Mouse (Mus musculus) forebrain, postnatal 0 days (tissue): ENCODE measurements around the gene Raver2. TPM values are rescaled to one million over a fixed set of nuclear protein-coding genes. Genes with fewer than 3 reads are reported as not detected.

Source experiments
- ATAC-seq: fragments of 200-750 bp; cut with Nextera tagmentation; 2 replicates; pipeline ENCODE4 v1.8.0; 2017; ENCODE audit warnings: mild to moderate bottlenecking, moderate library complexity
- DNase-seq: peaks from one replicate; pipeline ENCODE4 v3.0.0-alpha.2; 2015
- H3K27ac ChIP-seq: fragments of 300-500 bp; sonication (generic); 2 replicates; pipeline ENCODE4 v1.5.1; 2014; ENCODE audit warnings: low read depth, mild to moderate bottlenecking, antibody characterized with exemption, low read length, moderate library complexity, mixed read lengths
- H3K27me3 ChIP-seq: fragments of 300-500 bp; sonication (generic); 2 replicates; pipeline ENCODE4 v1.6.1; 2014; ENCODE audit warnings: mild to moderate bottlenecking, low read length, mixed read lengths; ENCODE audit not compliant: insufficient read depth
- H3K36me3 ChIP-seq: fragments of 300-500 bp; sonication (generic); 2 replicates; pipeline ENCODE4 v1.6.1; 2014; ENCODE audit warnings: mild to moderate bottlenecking, moderate library complexity; ENCODE audit not compliant: insufficient read depth
- H3K4me1 ChIP-seq: fragments of 300-500 bp; sonication (generic); 2 replicates; pipeline ENCODE4 v1.6.1; 2014; ENCODE audit warnings: antibody characterized with exemption; ENCODE audit not compliant: insufficient read depth
- H3K4me2 ChIP-seq: fragments of 300-500 bp; sonication (generic); 2 replicates; pipeline ENCODE4 v1.6.1; 2014; ENCODE audit warnings: low read depth, mild to moderate bottlenecking, moderate library complexity
- H3K4me3 ChIP-seq: fragments of 300-500 bp; sonication (generic); 2 replicates; pipeline ENCODE4 v1.5.1; 2014; ENCODE audit warnings: low read depth, low read length, mixed read lengths
- H3K9ac ChIP-seq: fragments of 300-500 bp; sonication (generic); 2 replicates; pipeline ENCODE4 v1.6.1; 2014; ENCODE audit warnings: mild to moderate bottlenecking
- H3K9me3 ChIP-seq: fragments of 300-500 bp; sonication (generic); 2 replicates; pipeline ENCODE4 v1.6.1; 2016; ENCODE audit warnings: low read length
- CTCF ChIP-seq: sonication (generic); IDR thresholded peaks from 2 replicates; pipeline ENCODE4 v1.5.1; 2016; ENCODE audit warnings: antibody characterized with exemption, control low read depth, low read depth
- WGBS: fragments of 180-500 bp; shearing (Covaris S2); extraction: QIAGEN DNeasy Blood & Tissue Kit; methylation state at CpG from one replicate; pipeline ENCODE4 v1.1.7; 2014; 5-methylcytosine and 5-hydroxymethylcytosine counted together
- polyA plus RNA-seq: library from polyadenylated mRNA; unstranded; fragments of >200 nt; fragmentation: Nextera tagmentation; extraction: Ambion mirVana; gene quantifications from 2 replicates; pipeline ENCODE4 v1.2.1, GENCODE M21; 2015
- total RNA-seq: library from RNA; depleted of rRNA; stranded (reverse); fragments of >200 nt; gene quantifications from 2 replicates; pipeline ENCODE4 v1.2.3, GENCODE M21; 2014

The Raver2 gene
- total and polyA plus RNA-seq, 2 experiments from 2014 or later = 6.5 to 14.4 TPM

- Histone ChIP-seq H3K36me3 (peaks cover 57% of the 10 kb centered on the region), H3K4me2 (no peak overlapping the region), H3K4me3 (no peak overlapping the region), H3K27me3 (no peaks in the 10 kb centered on the region), H3K27ac (no peak overlapping the region), H3K4me1 (no peaks in the 10 kb centered on the region), H3K9ac (no peak overlapping the region), H3K9me3 (no peaks in the 10 kb centered on the region)
- no peak for DNase-seq
- 79% methylated on average over 6 of the region's 6 CpGs for WGBS
- ATAC-seq = no peak
- no peak for TF ChIP-seq CTCF
Observed at GRCm38 (mm10) chr4:101158282-101158681, 89.5 kb downstream of the Raver2 start.

DNA sequence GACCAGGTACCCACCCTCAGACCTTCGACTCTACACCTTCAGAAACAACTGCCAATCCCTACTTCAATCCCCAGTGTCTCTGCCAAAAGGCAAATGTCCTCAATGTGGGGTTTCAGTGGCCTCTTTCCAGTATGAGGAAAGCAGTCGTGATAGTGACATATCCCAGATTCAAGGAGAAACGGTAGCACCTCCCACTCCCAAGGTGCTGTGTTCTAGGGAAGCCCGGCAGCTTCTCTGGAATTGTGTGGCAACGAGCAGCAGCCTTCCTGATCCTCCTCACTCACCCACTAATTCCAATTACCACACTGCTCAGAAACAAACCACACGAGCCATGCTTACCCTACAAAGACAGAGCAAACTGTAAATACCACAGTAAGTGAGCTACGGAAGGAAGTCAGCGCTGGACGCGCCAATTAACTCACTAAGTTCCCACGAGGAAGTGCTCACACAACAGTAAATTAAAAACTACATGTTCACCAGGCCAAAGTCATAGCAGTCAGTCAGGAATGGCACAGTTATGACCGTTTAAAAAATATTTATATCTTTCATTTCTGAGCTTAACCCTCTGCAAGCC lies 90.5 kb downstream of the Raver2 start:
- TF ChIP-seq CTCF = no peak
- no peak overlapping the region for H3K27ac ChIP-seq
- no peak overlapping the region for H3K9ac ChIP-seq
- no peak overlapping the region for H3K4me2 ChIP-seq
- no peaks in the 10 kb centered on the region for H3K9me3 ChIP-seq
- H3K36me3 ChIP-seq = peaks cover 56% of the 10 kb centered on the region
- H3K27me3 ChIP-seq = no peaks in the 10 kb centered on the region
- WGBS = 79% methylated on average over 12 of the region's 12 CpGs
- no peak overlapping the region for H3K4me3 ChIP-seq
- DNase-seq = no peak
- no peaks in the 10 kb centered on the region for H3K4me1 ChIP-seq
- no peak for ATAC-seq

DNA sequence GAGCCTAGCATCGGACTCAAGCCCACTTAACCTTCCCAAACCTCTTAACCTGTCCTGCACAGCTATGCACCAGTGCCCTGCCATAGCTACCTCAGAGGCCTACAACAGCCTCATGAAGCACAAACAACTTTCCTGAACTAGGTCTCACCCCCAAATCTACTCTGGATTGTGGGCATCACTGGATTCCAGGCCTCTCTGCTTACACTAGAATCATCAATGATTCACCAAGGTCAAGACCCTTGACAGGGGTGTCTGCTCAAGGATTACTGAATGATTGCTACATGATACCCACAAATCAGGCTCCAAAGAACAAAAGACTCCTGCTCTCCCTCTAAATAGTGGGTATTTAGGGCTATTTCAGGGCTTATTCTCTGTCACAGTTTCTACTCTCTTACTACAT lies 92.0 kb downstream of the Raver2 start:
- Histone ChIP-seq H3K9ac (no peak overlapping the region), H3K27ac (no peak overlapping the region), H3K9me3 (no peaks in the 10 kb centered on the region), H3K4me3 (no peak overlapping the region), H3K4me1 (no peaks in the 10 kb centered on the region), H3K36me3 (peaks cover 50% of the 10 kb centered on the region), H3K27me3 (no peaks in the 10 kb centered on the region), H3K4me2 (no peak overlapping the region)
- DNase-seq (no peak), ATAC-seq (no peak)
- 97% methylated on average over 1 of the region's 1 CpGs for WGBS
- no peak for TF ChIP-seq CTCF

DNA sequence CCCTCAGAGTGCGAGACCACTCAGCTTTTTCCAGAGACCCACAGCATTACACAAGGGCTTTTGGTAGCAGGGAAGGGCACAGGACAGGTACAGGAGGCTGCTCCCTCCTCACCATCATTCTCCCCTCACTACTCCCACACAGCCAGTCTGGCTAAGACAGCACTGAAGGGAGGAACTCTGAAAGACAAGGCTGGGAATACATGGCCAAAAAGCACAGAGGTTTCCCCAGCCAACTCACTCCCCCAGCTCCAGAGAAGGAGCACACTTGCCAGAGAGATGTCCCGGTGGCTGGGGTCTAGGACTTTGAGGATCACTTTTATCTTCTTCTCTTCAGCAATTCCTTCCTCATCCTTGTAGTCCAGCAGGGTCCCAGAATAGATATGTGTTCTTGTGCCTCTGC lies 95.4 kb downstream of the Raver2 start:
- TF ChIP-seq CTCF = no peak
- Histone ChIP-seq H3K27ac (no peak overlapping the region), H3K4me1 (no peaks in the 10 kb centered on the region), H3K9ac (no peak overlapping the region), H3K36me3 (peaks cover 44% of the 10 kb centered on the region), H3K9me3 (no peaks in the 10 kb centered on the region), H3K4me2 (no peak overlapping the region), H3K27me3 (no peaks in the 10 kb centered on the region), H3K4me3 (no peak overlapping the region)
- ATAC-seq (no peak), DNase-seq (no peak)
- 90% methylated on average over 2 of the region's 2 CpGs for WGBS

- H3K27me3 ChIP-seq = no peaks in the 10 kb centered on the region
- H3K4me1 ChIP-seq = no peaks in the 10 kb centered on the region
- no peak overlapping the region for H3K9ac ChIP-seq
- TF ChIP-seq CTCF = no peak
- H3K4me3 ChIP-seq = no peak overlapping the region
- no peaks in the 10 kb centered on the region for H3K9me3 ChIP-seq
- ATAC-seq = no peak
- peaks cover 46% of the 10 kb centered on the region for H3K36me3 ChIP-seq
- 93% methylated on average over 2 of the region's 2 CpGs for WGBS
- no peak overlapping the region for H3K4me2 ChIP-seq
- no peak for DNase-seq
- H3K27ac ChIP-seq = no peak overlapping the region
Observed at GRCm38 (mm10) chr4:101164673-101165072, 95.9 kb downstream of the Raver2 start.

- no peaks in the 10 kb centered on the region for H3K4me1 ChIP-seq
- no peak for DNase-seq
- ATAC-seq = no peak
- no peaks in the 10 kb centered on the region for H3K27me3 ChIP-seq
- WGBS = 90% methylated on average over 4 of the region's 4 CpGs
- H3K36me3 ChIP-seq = peaks cover 46% of the 10 kb centered on the region
- TF ChIP-seq CTCF = no peak
- H3K27ac ChIP-seq = no peak overlapping the region
- no peak overlapping the region for H3K4me2 ChIP-seq
- H3K4me3 ChIP-seq = no peak overlapping the region
- H3K9me3 ChIP-seq = no peaks in the 10 kb centered on the region
- no peak overlapping the region for H3K9ac ChIP-seq
Observed at GRCm38 (mm10) chr4:101165776-101166175, 97.0 kb downstream of the Raver2 start.

GRCm38 (mm10) chr4:101167777-101168176 lies 99.0 kb downstream of the Raver2 start:
- Histone ChIP-seq H3K9ac (no peak overlapping the region), H3K9me3 (no peaks in the 10 kb centered on the region), H3K27ac (no peak overlapping the region), H3K4me3 (no peak overlapping the region), H3K4me1 (no peaks in the 10 kb centered on the region), H3K36me3 (peaks cover 50% of the 10 kb centered on the region), H3K4me2 (no peak overlapping the region), H3K27me3 (no peaks in the 10 kb centered on the region)
- no peak for TF ChIP-seq CTCF
- 72% methylated on average over 1 of the region's 1 CpGs for WGBS
- DNase-seq = no peak
- no peak for ATAC-seq
